Mouse (Mus musculus) thymus, postnatal 4 days (tissue): Measurements from ENCODE around the gene Trat1.

Source experiments
- DNase-seq: peaks from one replicate; pipeline ENCODE4 v3.0.0; 2021

Trat1 gene

GRCm38 (mm10) chr16:48771971-48772445, at the start of gene Trat1:
TSS of gene Trat1 (minus strand) at chr16:48772021.
- DNase-seq = no peak

- DNase-seq = no peak
These were observed 46.7 kb upstream of the Trat1 start for GRCm38 (mm10) chr16:48818524-48818923.

- DNase-seq = no peak
These were observed 44.9 kb upstream of the Trat1 start, which contains the start of gene Retnlb for GRCm38 (mm10) chr16:48816695-48817094. TSS of gene Retnlb (plus strand) at chr16:48816856.

- DNase-seq = no peak
These were observed 40.1 kb upstream of the Trat1 start for GRCm38 (mm10) chr16:48811881-48812436.

- peak; percentile 83 for DNase-seq
These were observed 37.6 kb upstream of the Trat1 start for GRCm38 (mm10) chr16:48809374-48809773.

GRCm38 (mm10) chr16:48806521-48806920, 34.7 kb upstream of the Trat1 start:
- no peak for DNase-seq

GRCm38 (mm10) chr16:48805412-48805811, 33.6 kb upstream of the Trat1 start:
- DNase-seq = no peak

- DNase-seq = peak; percentile 20
These were observed 29.1 kb upstream of the Trat1 start for GRCm38 (mm10) chr16:48800906-48801305.

GRCm38 (mm10) chr16:48799470-48799869, 27.6 kb upstream of the Trat1 start:
- DNase-seq = no peak

GRCm38 (mm10) chr16:48798285-48798684, 26.5 kb upstream of the Trat1 start:
- no peak for DNase-seq

GRCm38 (mm10) chr16:48788704-48789185, 16.9 kb upstream of the Trat1 start:
- DNase-seq = peak; percentile 46

- DNase-seq = no peak
These were observed 14.4 kb upstream of the Trat1 start for GRCm38 (mm10) chr16:48786258-48786657.

GRCm38 (mm10) chr16:48777254-48777653, 5.4 kb upstream of the Trat1 start:
- DNase-seq = peak; percentile 70

GRCm38 (mm10) chr16:48769183-48769582, 2.6 kb downstream of the Trat1 start:
- DNase-seq = no peak

- DNase-seq = no peak
These were observed 11.0 kb downstream of the Trat1 start for GRCm38 (mm10) chr16:48760643-48761481.

- no peak for DNase-seq
These were observed 21.5 kb downstream of the Trat1 start for GRCm38 (mm10) chr16:48750145-48750827.

GRCm38 (mm10) chr16:48745418-48745817, 26.4 kb downstream of the Trat1 start:
- DNase-seq = no peak

- DNase-seq = no peak
These were observed 26.8 kb downstream of the Trat1 start for GRCm38 (mm10) chr16:48745011-48745410.

- no peak for DNase-seq
These were observed 30.3 kb downstream of the Trat1 start for GRCm38 (mm10) chr16:48741549-48741948.

GRCm38 (mm10) chr16:48739974-48740373, 31.8 kb downstream of the Trat1 start:
- no peak for DNase-seq

- no peak for DNase-seq
These were observed 33.4 kb downstream of the Trat1 start for GRCm38 (mm10) chr16:48738429-48738828.

GRCm38 (mm10) chr16:48736890-48737289, 34.9 kb downstream of the Trat1 start:
- no peak for DNase-seq

- DNase-seq = no peak
These were observed 51.6 kb downstream of the Trat1 start for GRCm38 (mm10) chr16:48720259-48720658.
